Mouse (Mus musculus) erythroblast, embryonic 14.5 days (primary cell): ENCODE measurements around the gene Gm7029.

Source experiments
- GATA1 ChIP-seq: IDR thresholded peaks from 2 replicates; pipeline ENCODE4 v1.6.1; 2012; ENCODE audit warnings: low read length, inconsistent platforms, mixed read lengths
- TAL1 ChIP-seq: IDR thresholded peaks from 3 replicates; pipeline ENCODE4 v1.6.1; 2012; ENCODE audit warnings: low read length, inconsistent platforms, mixed read lengths

DNA sequence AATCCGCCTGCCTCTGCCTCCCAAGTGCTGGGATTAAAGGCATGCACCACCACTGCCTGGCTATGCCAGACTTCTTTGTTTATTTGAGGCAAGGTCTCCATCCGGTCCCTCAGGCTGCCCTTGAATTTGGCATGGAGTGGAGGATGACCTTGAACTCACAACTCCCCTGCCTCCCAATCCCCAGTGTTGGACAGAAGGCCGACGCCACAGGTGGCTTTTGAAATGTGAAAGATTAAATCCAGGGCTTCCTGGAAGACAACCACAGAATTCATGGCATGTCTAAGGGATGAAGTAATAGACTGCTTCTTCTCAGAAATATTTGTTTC, 27.3 kb downstream of the Gm7029 start:
- TF ChIP-seq GATA1 (no peak), TAL1 (no peak)
